Mouse (Mus musculus) gastrocnemius, adult 2 months (tissue): Measurements from ENCODE around the gene Gchfr. TPM values are rescaled to one million over a fixed set of nuclear protein-coding genes. Genes with fewer than 3 reads are reported as not detected.

Experiments
- DNase-seq: peaks from one replicate; pipeline ENCODE4 v3.0.0; 2022
- H3K27ac ChIP-seq: fragments of 200-600 bp; 2 replicates; pipeline ENCODE4 v1.8.1; 2022; ENCODE audit warnings: mild to moderate bottlenecking
- H3K4me3 ChIP-seq: fragments of 200-600 bp; 2 replicates; pipeline ENCODE4 v1.8.1; 2022; ENCODE audit warnings: mild to moderate bottlenecking, moderate library complexity
- CTCF ChIP-seq: fragments of 200-600 bp; IDR thresholded peaks from 2 replicates; pipeline ENCODE4 v1.8.1; 2022; ENCODE audit warnings: antibody characterized with exemption, mild to moderate bottlenecking, moderate library complexity
- intact Hi-C: fragments of 180-260 bp; cut with DNase I; formaldehyde crosslinking; loops from one replicate; pipeline ENCODE4 v1.15.1; 2025
- total RNA-seq, 2 experiments: library from RNA; stranded (reverse); gene quantifications; 2 replicates each; pipeline ENCODE4 v1.2.3; 2021

Gene Gchfr
- total RNA-seq, 2 experiments from 2014 or later = not detected

DNA sequence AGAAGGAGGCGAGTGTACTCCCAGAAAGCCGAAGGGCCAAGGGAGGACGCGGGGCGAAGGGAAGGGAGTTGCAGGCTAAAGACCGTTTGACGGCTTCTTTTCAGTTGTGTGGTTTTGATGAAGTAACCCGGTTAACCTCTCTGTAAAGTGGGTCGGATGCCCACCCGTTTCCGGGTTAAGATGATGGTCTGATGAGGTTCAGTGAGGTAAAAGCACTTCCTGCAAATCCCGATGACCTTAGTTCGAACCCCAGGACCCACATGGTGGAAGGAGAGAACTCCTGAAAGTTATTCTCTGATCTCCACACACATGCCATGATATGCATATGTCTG lies 41.6 kb downstream of the Gchfr start:
- TF ChIP-seq CTCF = no peak
- H3K27ac ChIP-seq = peak overlapping the region; percentile 94
- DNase-seq = no peak
- intact Hi-C loops = no loop called here
- peak overlapping the region; percentile 76 for H3K4me3 ChIP-seq

Other genes starting within 250 kb of the Gchfr start
- 1 to 10 TPM; 1.6 to 2.3 TPM for gene Chst14, start 241.3 kb upstream of the Gchfr start, total RNA-seq
- gene Ccdc32, start 138.4 kb upstream of the Gchfr start, total RNA-seq = 1 to 10 TPM; 3.2 to 4.8 TPM
- 1 to 10 TPM; 2.8 to 3.4 TPM for gene Rpusd2, start 133.0 kb upstream of the Gchfr start, total RNA-seq
- gene Knl1, start 120.7 kb upstream of the Gchfr start, total RNA-seq = under 1 TPM; 0.03 to 0.06 TPM
- 1 to 10 TPM in 1 of 2 experiments, under 1 TPM in 1; 0.70 to 1.3 TPM for gene Rad51, start 55.0 kb upstream of the Gchfr start, total RNA-seq
- gene Rmdn3, start 10.7 kb upstream of the Gchfr start, total RNA-seq = 1 to 10 TPM; 5.6 to 5.8 TPM
- not detected for gene Gm14137, start 6.7 kb downstream of the Gchfr start, total RNA-seq
- 10 to 100 TPM; 13.3 to 13.9 TPM for gene Zfyve19, start 40.8 kb downstream of the Gchfr start, total RNA-seq
- gene Dnajc17, start 41.0 kb downstream of the Gchfr start, total RNA-seq = 1 to 10 TPM; 6.6 to 8.6 TPM
- gene Ppp1r14d, start 62.1 kb downstream of the Gchfr start, total RNA-seq = not detected
- not detected for gene Spint1, start 69.6 kb downstream of the Gchfr start, total RNA-seq
- gene Rhov, start 103.5 kb downstream of the Gchfr start, total RNA-seq = not detected
- gene Vps18, start 121.0 kb downstream of the Gchfr start, total RNA-seq = 10 to 100 TPM; 10.9 to 11.7 TPM
- gene Dll4, start 158.0 kb downstream of the Gchfr start, total RNA-seq = 1 to 10 TPM; 3.8 to 4.8 TPM
- gene Chac1, start 183.5 kb downstream of the Gchfr start, total RNA-seq = 10 to 100 TPM; 30.1 to 90.4 TPM